Mouse (Mus musculus) fibroblast of lung, adult 2 months (primary cell): ENCODE data around the gene Myo1b.

Experiments
- DNase-seq: peaks from one replicate; pipeline ENCODE4 v3.0.0-alpha.2; 2011; ENCODE audit warnings: low read depth

The Myo1b gene

GRCm38 (mm10) chr1:51849570-51850211 is 66.2 kb downstream of the Myo1b start:
- no peak for DNase-seq

- no peak for DNase-seq
Measured at GRCm38 (mm10) chr1:51845264-51846036, 70.4 kb downstream of the Myo1b start.

DNA sequence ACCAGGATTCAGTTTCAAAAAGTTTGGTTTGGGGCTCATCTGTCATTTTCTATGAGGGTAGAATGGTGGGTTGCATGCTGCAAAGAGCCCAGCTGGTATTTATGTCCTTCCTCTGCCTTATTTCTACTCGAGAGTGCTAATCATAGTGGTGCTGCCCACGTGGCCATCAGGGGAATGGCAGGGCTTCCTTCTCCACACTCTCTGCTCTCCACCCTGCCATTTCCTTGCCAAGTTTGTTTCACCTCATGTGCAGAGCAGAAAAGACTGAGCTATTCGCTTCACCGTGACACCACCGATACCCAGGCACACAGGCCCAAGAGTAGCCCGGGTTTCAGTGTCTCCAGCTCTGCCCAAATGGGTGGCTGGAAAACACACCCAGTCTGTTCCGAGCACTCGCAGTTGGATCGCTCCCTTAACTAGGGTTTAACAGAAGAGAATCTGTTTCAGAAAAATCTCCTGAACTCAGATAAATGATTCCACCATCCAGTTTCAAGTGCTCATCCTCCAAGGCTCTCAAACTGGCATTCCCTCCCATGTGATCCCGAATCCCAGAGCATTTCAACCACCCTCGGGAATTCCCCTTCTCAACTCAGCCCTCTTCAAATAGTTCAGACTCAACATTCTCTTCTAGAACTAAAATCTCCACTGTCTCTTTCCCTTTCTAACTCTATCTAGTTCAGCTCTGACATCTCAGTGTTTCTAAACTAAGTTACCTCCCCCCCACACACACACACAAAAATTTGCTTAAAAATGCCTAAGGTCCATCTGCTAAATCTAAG is 77.8 kb downstream of the Myo1b start:
- no peak for DNase-seq

- no peak for DNase-seq
Measured at GRCm38 (mm10) chr1:51837311-51837710, 78.6 kb downstream of the Myo1b start.

DNA sequence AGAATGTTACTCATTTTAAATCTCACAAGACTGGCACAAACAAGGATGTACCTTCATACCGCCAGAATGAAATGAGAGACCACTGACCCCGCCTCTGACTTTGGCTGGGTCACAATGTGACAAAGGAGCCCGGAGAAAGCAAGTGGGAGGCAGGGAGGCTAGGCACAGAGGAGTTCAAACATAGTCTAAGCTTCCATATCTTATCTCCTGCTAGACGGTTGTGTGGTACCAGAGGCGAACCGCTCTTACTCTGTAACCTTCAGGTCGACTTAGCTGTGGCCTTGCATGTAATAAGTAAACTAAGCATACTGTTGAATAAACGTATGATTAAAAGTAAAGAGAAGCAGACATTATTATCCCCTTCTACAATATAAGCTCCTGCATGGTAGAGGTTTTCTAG is 80.1 kb downstream of the Myo1b start:
- no peak for DNase-seq

DNA sequence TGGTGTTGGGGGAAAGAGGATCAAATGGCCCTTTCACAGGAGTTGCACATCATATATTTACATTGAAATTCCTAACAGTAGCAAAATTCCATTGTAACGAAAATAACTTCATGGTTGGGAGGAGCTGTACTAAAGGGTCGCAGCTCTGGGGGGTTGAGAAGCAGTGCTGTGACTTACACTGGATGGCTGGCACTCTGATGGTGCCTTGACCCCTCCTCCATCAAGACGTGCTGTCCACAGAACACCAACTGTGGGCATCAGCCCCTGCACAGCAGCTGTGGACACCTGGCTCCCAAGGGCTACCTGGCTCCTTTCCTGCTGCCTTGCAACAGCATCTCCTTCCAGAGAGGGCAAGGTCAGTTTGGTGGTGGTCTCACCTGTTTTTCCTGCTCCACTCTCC is 81.8 kb downstream of the Myo1b start:
- no peak for DNase-seq

DNA sequence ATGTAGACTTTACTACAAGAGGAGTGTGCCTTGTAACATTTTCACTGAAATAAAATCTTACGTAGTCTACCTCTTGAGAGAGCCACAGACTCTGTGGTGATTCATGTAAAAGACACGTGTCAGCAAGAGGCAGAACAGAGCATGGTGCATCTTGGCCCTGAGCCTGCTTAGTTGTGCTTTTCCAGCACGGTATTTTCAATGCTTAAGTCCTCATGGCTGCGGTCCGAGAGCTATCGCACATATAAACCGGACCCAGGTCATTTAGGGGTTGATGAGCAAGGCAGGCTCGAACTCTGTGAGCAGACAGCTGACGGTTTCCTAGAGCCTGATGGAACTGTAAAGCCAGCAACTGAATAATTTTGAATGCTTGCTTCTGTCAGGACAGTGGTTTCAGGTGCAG is 86.5 kb downstream of the Myo1b start:
- DNase-seq: no peak

- DNase-seq: no peak
Measured at GRCm38 (mm10) chr1:51822531-51822930, 93.3 kb downstream of the Myo1b start.

DNA sequence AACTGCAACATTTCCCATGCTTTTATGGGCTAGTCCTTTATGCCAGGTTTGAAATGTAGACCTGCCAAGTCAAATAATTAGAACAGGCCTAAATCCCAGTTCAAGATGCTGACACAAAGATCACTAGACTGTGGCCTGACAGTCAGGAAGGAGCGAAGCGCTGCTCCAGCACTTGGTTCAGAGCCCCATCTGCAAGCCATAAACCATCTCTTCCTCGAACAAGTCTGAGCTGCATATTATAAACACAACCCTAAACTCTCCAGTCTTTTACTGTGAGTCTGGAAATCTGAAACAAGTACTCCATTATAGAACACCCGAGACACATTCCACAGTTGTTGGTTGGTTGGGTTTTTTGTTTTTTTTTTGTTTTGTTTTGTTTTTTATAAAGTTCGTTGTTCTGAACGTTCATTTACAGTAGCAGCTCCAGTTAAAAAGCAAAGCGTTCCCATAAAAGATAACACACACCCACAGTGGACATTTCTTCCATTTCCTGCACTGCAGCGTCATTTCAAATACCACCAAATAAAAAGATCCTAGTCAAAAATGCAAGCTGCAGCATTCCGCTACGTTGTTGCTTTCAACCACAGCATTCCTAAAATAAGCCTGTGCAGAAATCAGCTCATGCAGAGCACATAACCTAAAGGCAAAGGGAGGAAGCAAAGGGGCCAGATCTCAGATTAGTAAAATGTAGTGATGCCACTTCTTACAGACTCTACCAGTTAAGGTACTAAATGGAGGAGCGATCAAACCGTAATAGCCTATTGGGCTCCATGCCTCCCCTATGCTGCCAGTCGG is 94.0 kb downstream of the Myo1b start:
- no peak for DNase-seq

GRCm38 (mm10) chr1:51820520-51820919 is 95.4 kb downstream of the Myo1b start:
- no peak for DNase-seq

GRCm38 (mm10) chr1:51820013-51820441 is 95.8 kb downstream of the Myo1b start:
- no peak for DNase-seq

GRCm38 (mm10) chr1:51815636-51816035 is 100.2 kb downstream of the Myo1b start:
- no peak for DNase-seq

DNA sequence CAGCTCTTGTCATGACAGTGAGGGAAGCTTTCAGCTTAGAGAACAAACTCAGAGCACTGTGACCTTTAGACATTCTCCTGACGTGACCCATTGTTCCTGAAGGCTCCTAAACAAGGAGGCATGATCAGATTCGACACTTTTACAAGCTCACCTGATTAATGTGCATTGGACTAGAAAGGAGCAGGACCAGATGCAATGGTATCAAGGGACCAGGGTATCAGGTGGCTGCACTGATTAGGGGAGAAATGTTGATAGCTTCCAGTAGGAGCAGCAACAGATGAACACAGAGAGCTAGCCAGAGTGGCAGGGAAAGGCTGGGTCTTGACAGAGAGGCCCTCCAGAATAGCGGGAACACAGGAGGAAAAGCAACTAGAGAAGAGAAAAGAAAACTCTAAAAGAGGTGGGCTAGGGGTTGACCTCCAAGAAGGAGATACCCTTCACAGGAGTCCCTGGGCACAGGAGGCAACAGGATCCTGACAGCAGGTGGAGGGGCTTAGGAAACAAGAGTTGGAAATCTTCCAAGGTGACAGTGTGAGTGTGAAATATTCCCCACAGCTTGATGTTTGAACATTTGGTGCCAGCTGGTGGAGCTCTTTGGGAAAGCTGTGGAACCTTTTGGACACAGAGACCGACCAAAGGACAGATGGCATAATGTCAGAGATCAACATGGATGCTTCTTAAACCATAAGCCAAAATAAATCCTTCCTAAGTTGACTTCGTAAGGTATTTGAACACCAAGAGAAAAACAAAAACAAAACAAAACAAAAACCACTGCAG is 100.8 kb downstream of the Myo1b start:
- no peak for DNase-seq

- DNase-seq: no peak
Measured at GRCm38 (mm10) chr1:51808847-51809246, 107.0 kb downstream of the Myo1b start.

GRCm38 (mm10) chr1:51808228-51808627 is 107.6 kb downstream of the Myo1b start:
- no peak for DNase-seq

DNA sequence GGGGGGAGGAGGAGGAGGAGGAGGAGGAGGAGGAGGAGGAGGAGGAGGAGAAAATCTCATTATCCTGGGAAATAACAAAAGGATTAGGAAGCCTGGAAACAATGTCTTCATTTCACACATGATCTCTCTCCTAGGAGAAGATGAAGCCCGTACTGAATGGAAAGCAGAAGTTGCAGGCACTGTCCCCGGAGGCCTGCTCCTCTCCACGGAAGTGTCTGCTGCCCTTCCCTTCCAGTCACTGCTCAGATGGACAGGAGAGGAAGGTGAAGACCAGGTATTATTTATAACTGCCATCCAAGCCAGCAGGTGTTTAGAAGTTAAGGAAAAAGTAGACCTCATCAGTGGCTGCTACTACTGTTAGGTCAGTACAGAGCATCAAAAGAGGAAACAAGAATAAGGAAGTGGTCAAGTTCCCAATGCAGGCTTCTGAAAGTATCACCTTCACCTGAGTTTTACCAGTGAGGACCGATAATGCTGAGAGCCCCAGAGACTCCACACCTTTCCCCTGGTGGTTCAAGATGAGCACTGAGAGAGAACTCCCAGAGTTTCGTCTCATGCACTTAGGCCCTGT is 110.7 kb downstream of the Myo1b start:
- DNase-seq: no peak

- no peak for DNase-seq
Measured at GRCm38 (mm10) chr1:51804296-51805039, 111.4 kb downstream of the Myo1b start.

GRCm38 (mm10) chr1:51798011-51798471 is 117.8 kb downstream of the Myo1b start:
- DNase-seq: no peak

DNA sequence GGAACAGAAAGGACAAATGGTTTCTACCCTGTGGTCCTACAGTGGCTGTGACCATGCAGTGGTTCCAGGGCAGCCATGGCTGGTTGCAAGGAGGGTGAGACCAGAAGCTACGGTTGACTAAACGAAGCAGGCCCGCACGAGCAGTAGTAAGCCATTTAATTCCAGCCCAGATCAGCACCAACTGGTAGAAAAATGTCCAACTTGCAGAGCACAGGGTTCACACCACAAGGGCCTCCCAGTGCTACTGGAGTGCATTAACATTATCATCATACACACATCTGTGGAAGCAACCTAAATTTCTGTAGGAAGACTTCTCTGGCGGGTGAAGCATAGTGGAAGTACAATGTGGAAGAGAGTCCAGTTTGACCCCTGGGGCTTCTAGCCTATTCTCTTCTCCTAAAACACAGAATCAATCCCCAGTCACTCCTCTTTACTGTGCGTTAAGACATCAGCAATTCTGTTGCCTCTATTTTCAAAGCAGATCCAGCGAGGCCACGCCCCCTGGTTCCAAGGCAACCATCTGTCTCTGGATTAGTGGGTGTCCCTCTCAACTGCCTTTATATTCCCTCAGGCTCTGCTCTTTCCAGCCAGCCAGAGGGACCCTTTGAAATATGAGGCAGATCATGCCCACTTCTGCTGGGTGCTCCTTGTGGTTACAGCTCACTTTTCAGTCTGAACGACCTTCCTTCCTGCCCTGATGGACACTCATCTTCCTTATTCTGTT is 120.1 kb downstream of the Myo1b start:
- no peak for DNase-seq
